Mouse (Mus musculus): ENCODE data around the gene Cstad. TPM values are rescaled to one million over a fixed set of nuclear protein-coding genes. Genes with fewer than 3 reads are reported as not detected.

The Cstad gene
- total and polyA plus RNA-seq, 3 experiments = not detected

- H3K9ac ChIP-seq (ENCODE audit: control insufficient read depth, low read depth, low read length, poor library complexity, severe bottlenecking) = peak overlapping the region; percentile 18; the same call in 1 of the 2 replicates
- peak; percentile 47 for DNase-seq (ENCODE audit: low read depth, low spot score)
- no peaks in the 10 kb centered on the region for H3K79me2 ChIP-seq (ENCODE audit: control insufficient read depth, insufficient read depth, low read length, poor library complexity)
- H3K36me3 ChIP-seq (ENCODE audit: control insufficient read depth in 1 of 2, insufficient read depth in 2 of 2, low read length in 2 of 2) = no peaks in the 10 kb centered on the region
- H3K27ac ChIP-seq (ENCODE audit: control insufficient read depth, low read depth, low read length) = no peak overlapping the region
- peaks cover 0 to 5% of the 10 kb centered on the region in 2 experiments; a peak in 2 of 4 replicates for H3K4me1 ChIP-seq (ENCODE audit: control insufficient read depth in 1 of 2, insufficient read depth in 2 of 2, low read length in 2 of 2)
- peaks cover 0 to 3% of the 10 kb centered on the region in 2 experiments; a peak in 3 of 4 replicates for H3K27me3 ChIP-seq (ENCODE audit: control insufficient read depth in 1 of 2, insufficient read depth in 2 of 2, low read length in 2 of 2)
- no peaks in the 10 kb centered on the region for H3K9me3 ChIP-seq (replicated peaks; ENCODE audit: insufficient read depth, low read length)
- TF ChIP-seq HCFC1 (IDR thresholded peaks at IDR 0.05; ENCODE audit: low read depth, low read length) (peak; percentile 67), EP300 (IDR thresholded peaks at IDR 0.05; ENCODE audit: low read depth in 1 of 2, low read length in 2 of 2) (0 out of 4 replicates have a peak, but pooled peaks of 1 of the 2 experiments have one; percentile 16), TBP (IDR thresholded peaks at IDR 0.05; ENCODE audit: low read depth, low read length) (0 out of 2 replicates have a peak, but pooled peaks have one; percentile 11), E2F4 (IDR thresholded peaks at IDR 0.05; ENCODE audit: borderline replicate concordance, low read depth, low read length) (no peak), ELF1 (IDR thresholded peaks at IDR 0.05; ENCODE audit: low read depth, low read length) (peak; percentile 54; the same call in 1 of the 2 replicates)
- H3K4me3 ChIP-seq (ENCODE audit: control insufficient read depth in 1 of 2, insufficient read depth in 1 of 2, low read depth in 2 of 2, low read length in 2 of 2) = peak overlapping the region; percentile 23 to 54
These were observed 41.4 kb downstream of the Cstad start for GRCm38 (mm10) chr2:30636266-30636671.

- Histone ChIP-seq H3K4me3 (ENCODE audit: control insufficient read depth in 1 of 2, insufficient read depth in 1 of 2, low read depth in 2 of 2, low read length in 2 of 2) (no peak overlapping the region), H3K27me3 (ENCODE audit: control insufficient read depth in 1 of 2, insufficient read depth in 2 of 2, low read length in 2 of 2) (peaks cover 0 to 3% of the 10 kb centered on the region in 2 experiments; a peak in 3 of 4 replicates), H3K9ac (ENCODE audit: control insufficient read depth, low read depth, low read length, poor library complexity, severe bottlenecking) (no peak overlapping the region), H3K36me3 (ENCODE audit: control insufficient read depth in 1 of 2, insufficient read depth in 2 of 2, low read length in 2 of 2) (no peaks in the 10 kb centered on the region), H3K79me2 (ENCODE audit: control insufficient read depth, insufficient read depth, low read length, poor library complexity) (no peaks in the 10 kb centered on the region), H3K4me1 (ENCODE audit: control insufficient read depth in 1 of 2, insufficient read depth in 2 of 2, low read length in 2 of 2) (peaks cover 0 to 5% of the 10 kb centered on the region in 2 experiments; a peak in 2 of 4 replicates), H3K9me3 (replicated peaks; ENCODE audit: insufficient read depth, low read length) (no peaks in the 10 kb centered on the region), H3K27ac (ENCODE audit: control insufficient read depth, low read depth, low read length) (no peak overlapping the region)
- no peak for TF ChIP-seq ELF1 (IDR thresholded peaks at IDR 0.05; ENCODE audit: low read depth, low read length)
- TF ChIP-seq RAD21 (IDR thresholded peaks at IDR 0.05; ENCODE audit: low read depth, low read length) = no peak
- no peak for TF ChIP-seq MEF2A (IDR thresholded peaks at IDR 0.05; ENCODE audit: extremely low read depth, insufficient replicate concordance, low read depth, low read length, poor library complexity, severe bottlenecking)
- no peak for DNase-seq (ENCODE audit: low read depth, low spot score)
These were observed 43.2 kb downstream of the Cstad start for GRCm38 (mm10) chr2:30637991-30638390.

GRCm38 (mm10) chr2:30640021-30640481 lies 45.2 kb downstream of the Cstad start:
- Histone ChIP-seq H3K79me2 (ENCODE audit: control insufficient read depth, insufficient read depth, low read length, poor library complexity) (no peaks in the 10 kb centered on the region), H3K27ac (ENCODE audit: control insufficient read depth, low read depth, low read length) (no peak overlapping the region), H3K36me3 (ENCODE audit: control insufficient read depth in 1 of 2, insufficient read depth in 2 of 2, low read length in 2 of 2) (no peaks in the 10 kb centered on the region), H3K9ac (ENCODE audit: control insufficient read depth, low read depth, low read length, poor library complexity, severe bottlenecking) (no peak overlapping the region), H3K9me3 (replicated peaks; ENCODE audit: insufficient read depth, low read length) (no peaks in the 10 kb centered on the region), H3K27me3 (ENCODE audit: control insufficient read depth in 1 of 2, insufficient read depth in 2 of 2, low read length in 2 of 2) (peaks cover 0 to 3% of the 10 kb centered on the region in 2 experiments; a peak in 3 of 4 replicates), H3K4me3 (ENCODE audit: control insufficient read depth in 1 of 2, insufficient read depth in 1 of 2, low read depth in 2 of 2, low read length in 2 of 2) (no peak overlapping the region), H3K4me1 (ENCODE audit: control insufficient read depth in 1 of 2, insufficient read depth in 2 of 2, low read length in 2 of 2) (peaks cover 0 to 5% of the 10 kb centered on the region in 2 experiments; a peak in 2 of 4 replicates)
- TF ChIP-seq MYB (IDR thresholded peaks at IDR 0.05; ENCODE audit: low read depth, low read length) (no peak), GABPA (IDR thresholded peaks at IDR 0.05; ENCODE audit: low read depth, low read length) (no peak), MEF2A (IDR thresholded peaks at IDR 0.05; ENCODE audit: extremely low read depth, insufficient replicate concordance, low read depth, low read length, poor library complexity, severe bottlenecking) (no peak), ZKSCAN1 (IDR thresholded peaks at IDR 0.05; ENCODE audit: low read depth, low read length) (no peak)
- DNase-seq (ENCODE audit: low read depth, low spot score) = no peak

Measured in MEL (cell line).